Mouse (Mus musculus) mouse trophoblast stem cell (cell line): ENCODE results near the gene Gli1.

ENCODE experiments used
- in situ Hi-C, 2 experiments: fragments of 300-500 bp; cut with MseI, MboI; formaldehyde crosslinking; loops; 2 replicates in 1 of 2; 3 replicates in 1 of 2; pipeline ENCODE4 v1.15.1; 2025

The Gli1 gene

DNA sequence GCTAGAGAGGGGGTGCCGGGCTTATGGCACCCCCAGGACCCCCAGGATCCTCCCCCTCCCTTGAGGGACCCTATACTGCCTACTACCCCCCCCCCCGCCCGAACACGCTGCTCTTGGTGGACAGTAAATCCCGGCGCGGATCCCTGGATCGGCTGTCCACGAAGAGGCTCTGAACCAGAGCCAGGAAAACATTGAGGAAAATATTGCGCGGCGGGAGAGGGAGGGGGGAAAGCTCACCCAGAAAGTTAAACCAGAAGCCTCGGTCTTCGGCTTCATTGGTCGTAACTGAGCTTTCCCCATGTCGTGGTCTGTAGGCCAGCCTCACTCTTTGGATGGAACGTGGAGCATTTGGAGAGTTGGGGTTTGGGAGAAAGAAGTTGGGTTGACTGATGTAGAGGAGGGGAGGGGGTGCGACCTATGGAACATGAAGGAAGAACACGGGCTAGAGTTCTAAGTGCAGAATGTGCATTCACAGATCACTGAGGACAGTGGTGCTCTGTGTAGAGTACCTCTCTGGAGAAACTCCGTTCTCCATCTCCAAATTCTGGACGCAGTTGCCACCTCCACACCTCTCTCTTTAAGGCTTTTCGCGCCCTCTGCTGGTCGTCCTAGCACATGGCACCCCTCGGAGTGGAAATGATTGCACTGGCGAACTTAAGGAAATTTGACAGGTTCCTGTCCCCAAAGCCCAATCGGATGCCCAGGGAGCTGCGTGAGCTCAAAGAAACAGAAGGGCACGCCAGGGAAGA lies at the start of gene Gli1:
Gene Gli1, minus strand, starts transcription at position 84 of the 749 bp plus-strand sequence.
- in situ Hi-C loops, result no loop called here

DNA sequence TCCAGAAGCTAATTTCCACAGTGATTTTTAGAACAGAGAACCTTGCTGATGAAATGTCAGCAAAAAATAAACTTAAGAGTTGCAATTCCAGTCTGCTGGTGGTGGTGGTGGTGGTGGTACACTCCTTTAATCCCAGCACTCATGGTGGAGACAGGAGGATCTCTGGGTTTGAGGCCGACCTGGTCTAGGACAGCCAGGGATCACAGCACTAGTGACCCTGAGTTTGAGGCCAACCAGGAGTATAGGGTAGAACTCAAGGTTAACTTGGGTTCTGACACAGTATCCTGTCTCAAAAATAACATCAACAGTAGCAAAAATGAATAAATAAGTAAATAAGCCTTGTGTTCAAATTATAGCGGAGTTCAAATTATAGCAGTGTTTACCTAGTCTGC lies 40.0 kb upstream of the Gli1 start:
- in situ Hi-C loops, result no loop called here

DNA sequence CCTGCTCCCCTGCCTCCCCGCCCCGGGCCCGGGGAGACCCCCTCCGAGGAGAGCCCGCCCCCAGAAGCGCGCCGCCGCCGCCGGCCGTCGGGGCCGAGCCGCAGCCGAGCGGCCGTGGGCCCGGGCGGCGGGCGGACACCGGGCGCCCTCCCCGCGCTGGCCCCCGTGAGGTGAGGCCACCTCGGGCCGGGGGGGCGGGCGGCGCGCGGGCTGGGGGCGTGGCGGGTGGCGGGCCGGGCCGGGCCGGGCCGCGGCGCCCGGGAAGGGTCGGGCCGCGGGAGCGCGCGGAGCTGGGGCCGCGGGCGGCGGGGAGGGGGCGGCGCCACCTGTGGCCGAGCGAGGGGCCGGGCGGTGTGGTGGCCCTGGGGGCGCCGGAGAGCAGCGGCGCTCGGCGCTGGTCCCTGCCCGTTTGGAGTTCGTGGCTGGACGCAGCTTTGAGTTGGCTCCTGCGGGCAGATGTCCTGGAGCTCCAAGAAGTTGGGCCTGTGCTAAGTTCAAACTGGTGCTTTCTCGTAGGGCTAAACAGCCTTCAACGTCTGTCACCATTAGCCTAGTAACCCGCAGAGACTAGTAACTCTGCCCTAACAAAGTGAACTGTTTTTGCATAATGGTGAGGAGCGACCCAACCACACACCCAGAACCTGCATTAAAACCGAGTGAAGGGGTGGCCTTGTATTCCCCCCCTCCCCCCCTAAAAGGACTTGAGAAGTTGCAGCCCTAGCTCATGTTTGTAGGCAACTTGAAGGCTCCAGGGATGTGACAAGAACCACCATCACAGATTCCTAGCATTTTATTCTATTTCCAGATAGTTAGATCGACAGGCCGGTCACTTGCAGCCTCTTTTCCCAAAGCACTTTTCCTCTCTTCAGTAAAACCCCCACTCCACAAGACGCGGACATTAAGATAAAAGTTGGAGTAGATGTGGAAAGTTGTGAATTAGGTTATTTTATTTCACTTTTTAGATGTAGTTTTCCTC lies 39.3 kb upstream of the Gli1 start:
- in situ Hi-C loops, result no loop called here

DNA sequence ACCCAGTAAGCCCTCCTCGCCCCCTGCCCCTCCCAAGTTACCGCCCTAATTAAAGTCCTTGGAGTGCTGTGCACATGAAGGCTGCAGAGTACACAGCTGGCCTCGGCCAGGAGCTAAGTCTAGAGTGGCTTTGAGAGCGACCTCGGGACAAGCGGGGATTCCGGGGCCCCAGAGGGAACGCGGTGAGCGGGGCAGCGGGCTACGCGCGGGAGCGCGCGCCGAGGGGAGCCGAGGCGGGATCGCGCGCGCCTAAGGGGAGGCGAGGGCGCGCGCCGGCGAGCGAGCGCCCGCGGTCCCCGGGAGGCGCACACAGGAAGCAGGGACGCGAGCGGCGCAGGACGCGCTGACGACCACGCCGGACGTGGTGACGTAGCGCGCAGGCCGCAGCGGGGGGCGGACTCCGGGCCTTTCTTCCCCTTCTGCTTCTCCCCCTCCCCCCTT lies 38.5 kb upstream of the Gli1 start, which contains the start of gene R3hdm2:
Gene R3hdm2, plus strand, starts transcription at position 77 of the 441 bp plus-strand sequence.
- in situ Hi-C loops, result no loop called here

DNA sequence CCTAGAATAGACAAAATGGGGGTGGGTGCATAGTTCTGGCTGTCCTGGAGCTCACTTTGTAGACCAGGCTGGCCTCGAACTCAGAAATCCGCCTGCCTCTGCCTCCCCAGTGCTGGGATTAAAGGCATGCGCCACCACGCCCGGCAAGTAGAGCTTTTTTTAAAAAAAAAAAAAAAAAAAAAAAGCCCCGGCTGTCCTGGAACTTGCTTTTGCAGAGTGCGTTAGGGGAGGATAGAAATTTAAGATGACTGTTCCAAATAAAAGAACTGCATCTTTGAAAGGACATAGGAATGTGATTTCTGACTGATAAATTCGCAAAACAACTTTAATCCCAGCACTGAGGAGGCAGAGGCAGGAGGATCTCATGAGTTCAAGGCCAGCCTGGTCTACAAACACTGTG lies 37.9 kb upstream of the Gli1 start:
- in situ Hi-C loops, result no loop called here

DNA sequence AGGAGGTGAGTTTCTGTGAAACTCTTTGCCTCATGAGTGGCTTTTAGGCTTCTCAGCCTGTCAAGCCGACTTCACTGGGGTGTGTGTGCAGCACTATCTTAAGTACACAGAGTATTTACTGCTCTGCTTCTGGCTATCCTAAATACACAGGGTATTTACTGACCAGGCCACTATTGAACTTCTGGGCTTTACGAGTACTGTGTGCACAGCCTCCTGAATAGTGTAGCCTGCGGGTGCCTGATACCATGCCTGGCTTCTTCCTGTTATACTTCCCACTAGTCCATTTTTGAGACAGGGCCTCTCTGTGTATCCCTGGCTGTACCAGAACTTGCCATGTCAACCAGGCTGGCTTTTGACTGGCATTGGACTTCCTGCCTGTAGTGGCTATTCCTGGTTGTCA lies 35.9 kb upstream of the Gli1 start:
- in situ Hi-C loops, result no loop called here

DNA sequence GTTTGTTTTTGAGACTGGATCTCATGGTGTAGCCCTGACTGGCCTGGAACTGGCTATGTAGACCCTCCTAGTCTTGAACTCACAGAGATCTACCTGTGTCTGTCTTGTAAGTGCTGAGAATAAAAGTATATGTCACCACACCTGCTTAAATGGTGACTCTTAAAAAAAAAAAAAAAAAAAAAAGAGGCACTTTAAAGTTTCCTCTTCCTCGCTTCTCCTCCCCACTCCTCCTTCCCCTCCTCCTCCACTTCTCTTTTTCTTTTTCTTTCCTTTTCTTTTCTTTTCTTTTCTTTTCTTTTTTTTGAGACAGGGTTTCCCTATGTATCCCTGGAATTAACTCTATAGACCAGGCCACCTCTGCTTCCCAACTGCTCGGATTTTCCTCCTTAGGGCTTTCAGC lies 29.2 kb upstream of the Gli1 start:
- in situ Hi-C loops, result no loop called here

DNA sequence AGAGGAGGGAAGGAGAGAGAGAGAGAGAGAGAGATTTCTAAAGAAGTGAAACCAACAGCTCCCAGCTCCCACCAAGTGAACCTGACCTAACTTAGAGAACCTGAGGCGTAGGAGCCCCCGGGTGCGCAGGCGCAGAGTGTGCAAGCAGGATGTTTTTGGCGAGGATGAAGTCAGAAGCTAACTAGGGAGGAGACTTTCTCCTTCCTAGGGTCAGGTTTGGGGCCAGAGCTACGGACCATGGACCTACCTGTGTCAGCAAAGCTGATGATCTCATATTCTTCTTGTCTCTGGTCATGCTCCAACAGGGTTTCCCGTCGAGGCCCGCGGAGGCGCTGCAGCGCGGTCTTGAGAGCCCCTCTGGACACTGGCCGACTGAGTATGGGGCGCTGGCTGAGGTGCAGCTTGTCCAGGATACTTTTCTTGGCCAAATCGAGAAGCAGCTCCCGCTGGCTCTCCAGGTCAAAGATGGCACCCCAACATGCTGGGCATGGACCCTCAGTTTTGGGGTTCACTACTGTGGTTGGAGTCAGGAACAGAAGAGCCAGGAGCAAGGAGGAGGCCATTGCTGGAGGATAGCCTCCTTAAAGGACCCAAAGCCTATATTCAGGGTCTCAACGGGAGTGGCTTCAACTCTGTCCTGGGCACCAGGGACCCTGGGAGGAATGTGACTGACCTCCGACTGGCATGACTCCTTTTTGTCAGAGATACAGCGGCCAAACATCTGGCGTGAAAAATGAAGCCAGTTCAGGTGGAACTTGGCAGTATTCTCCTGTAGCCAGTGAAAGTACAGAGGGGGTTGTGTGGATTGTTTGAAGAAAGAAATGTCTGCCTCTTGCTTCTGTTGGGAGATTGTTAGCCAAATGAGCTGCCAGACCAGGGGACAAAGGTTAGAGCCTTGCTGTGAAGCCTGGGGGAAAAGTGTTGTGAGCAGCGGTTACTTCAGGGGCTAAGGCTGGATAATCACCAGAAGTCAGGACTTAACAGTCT lies 28.4 kb upstream of the Gli1 start, which contains the start of gene Inhbc:
Gene Inhbc, minus strand, starts transcription at position 598 of the 987 bp plus-strand sequence.
- in situ Hi-C loops, result no loop called here

DNA sequence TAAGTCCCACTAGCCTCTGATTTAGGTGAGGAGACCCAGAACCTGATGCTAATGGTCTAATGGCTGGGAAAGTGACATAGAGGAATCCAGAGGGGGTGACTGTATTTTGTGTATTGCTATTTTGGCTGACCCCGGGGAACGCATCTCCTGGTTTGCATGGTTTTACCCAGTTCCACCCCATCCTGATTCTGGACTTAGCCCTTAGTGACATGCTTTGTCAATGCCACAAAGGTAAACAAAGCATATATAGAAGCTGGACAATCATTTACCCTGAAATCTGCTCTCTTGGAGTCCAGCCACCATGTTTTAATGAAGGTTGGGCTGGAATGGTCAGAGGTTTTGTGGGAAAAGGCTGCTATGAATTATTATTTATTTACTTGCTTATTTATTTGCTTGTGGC lies 26.5 kb upstream of the Gli1 start:
- in situ Hi-C loops, result no loop called here

DNA sequence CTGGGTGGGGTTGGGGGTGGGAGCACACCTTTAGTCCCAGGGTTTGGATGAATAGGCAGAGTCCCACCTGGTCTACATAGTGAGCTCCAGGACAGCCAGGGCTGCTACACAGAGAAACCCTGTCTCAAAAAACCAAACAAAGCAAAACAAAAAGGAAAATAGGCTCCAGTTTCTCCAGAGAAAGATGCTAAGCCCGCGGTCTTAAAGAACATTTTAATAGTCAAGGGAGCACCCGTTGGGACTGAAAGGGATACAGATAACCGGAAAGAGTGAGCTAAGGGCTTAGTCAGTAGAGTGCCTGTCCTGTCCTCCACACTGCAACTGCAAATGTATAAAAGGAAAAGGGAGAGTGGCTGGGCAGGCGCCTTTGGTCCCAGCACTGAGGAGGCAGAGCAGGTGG lies 25.3 kb upstream of the Gli1 start:
- in situ Hi-C loops, result no loop called here

DNA sequence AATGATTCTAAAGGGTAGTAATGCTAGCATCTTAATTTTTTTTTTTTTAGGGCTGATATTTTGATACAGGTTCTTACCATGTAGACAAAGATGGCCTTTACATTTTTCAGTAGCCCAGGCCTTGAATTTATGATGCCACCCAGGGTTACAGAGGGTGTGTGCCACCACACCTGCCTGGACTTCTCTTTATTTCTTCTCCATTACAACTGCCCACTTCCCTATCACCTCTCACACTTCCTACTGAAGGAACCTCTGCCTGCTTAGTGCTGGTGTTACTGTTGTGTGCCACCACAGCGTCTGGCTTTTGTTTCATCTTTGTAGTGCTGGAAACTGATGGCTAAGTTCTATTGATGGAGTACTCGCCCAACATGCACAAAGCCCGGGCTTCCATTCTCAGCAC lies 18.9 kb upstream of the Gli1 start:
- in situ Hi-C loops, result no loop called here

DNA sequence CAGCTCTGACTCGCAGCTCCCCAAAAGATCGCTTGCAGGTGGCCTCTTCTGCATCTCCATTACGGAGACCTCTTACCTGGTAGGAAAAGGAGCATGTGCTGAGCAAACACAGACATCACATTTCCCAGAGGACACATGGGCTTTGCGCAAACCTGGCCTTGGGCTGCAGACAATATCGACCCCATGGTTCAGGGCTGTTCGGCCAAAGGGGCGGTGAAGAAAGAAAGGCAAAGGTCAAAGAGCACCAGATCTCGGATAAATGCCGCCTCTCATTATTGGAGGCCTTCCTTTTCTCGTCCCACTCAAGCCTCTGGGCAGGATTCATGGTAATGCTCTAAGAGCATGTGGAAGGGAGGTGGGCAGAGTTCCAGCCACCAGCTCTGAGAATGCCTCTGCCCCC lies 13.6 kb upstream of the Gli1 start:
- in situ Hi-C loops, result no loop called here

DNA sequence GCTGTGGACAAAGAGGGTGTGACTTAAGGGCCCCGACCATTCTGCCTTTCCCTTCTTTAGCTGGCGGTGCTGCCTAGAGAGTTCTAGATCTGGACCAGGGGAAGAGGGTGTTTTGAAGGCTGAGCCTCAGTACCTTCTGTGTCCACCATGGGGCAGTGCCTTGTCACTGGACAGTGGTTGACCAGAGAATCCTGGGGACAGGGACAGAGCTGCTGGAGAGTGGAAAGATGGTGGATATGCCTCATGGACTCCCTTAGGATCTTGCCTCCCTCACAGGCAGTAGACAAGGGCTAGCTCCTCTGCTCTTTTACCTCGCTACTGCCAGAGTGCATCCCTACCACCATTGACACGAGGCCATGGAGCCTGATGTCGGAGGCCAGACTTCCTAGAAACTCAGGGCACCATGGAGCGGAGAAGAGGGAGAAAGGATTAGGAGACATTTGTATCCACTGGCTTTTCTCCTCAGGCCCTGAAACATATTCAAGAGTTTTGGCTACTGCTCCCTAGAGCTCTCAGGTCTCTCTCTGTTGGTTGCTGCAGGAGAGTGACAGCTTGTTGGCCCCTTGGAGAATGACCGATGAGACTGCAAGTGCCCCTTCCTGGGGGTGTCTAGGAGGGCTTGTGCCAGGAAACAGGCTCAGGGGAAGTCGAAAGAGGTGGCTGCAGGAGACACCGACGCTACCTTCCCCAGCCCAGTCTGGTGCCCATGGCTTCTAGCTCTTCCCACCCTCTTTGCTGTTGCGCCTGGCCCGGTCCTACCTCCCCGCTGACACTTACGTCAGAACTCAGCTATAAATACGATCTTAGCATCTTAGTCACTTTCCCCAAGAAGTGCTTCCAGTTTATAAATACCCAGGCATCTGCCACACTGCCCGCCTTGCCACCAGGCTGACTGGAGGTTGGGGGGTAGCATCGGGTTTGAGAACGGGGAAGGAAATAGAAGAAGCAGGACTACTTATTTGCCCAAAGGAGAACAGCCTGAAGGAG lies 12.4 kb upstream of the Gli1 start, which contains the start of gene Inhbe:
Gene Inhbe, minus strand, starts transcription at position 503 of the 987 bp plus-strand sequence.
- in situ Hi-C loops, result no loop called here

DNA sequence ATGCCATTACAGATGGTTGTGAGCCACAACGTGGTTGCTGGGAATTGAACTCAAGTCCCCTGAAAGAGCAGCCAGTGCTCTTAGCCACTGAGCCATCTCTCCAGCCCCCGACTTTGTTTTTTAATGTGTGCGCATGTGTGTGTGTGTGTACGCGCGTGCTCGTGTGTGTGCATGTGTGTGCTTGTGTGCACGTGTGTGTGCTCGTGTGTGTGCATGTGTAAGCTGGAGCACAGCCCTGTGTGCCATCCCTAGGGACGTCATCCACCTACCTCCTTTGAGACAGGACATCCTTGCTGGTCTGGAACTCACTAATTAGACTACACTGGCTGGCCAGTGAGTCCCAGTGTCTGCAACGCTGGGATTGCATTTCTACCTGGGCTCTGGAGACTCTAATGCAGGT lies 11.0 kb upstream of the Gli1 start:
- in situ Hi-C loops, result no loop called here

DNA sequence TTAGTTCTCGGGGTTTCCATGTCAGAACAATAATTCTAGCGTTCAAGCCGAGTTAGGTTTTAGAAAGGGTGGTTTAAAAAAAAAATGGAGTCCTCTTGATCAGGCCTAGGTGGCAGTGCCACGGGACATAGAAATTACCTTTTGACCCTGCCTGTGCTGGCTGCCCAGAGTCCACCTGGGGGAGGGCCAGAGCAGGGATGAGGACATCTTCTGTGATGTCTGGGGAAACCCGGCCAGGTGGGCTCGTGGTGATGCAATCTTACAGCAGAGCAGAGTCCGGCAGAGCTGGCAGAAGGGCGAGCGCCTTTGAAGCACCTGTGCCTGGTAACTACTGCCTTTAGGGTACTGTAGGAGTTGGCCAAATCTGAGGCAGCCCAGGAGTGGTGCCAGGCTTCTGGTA lies 10.4 kb upstream of the Gli1 start:
- in situ Hi-C loops, result no loop called here

DNA sequence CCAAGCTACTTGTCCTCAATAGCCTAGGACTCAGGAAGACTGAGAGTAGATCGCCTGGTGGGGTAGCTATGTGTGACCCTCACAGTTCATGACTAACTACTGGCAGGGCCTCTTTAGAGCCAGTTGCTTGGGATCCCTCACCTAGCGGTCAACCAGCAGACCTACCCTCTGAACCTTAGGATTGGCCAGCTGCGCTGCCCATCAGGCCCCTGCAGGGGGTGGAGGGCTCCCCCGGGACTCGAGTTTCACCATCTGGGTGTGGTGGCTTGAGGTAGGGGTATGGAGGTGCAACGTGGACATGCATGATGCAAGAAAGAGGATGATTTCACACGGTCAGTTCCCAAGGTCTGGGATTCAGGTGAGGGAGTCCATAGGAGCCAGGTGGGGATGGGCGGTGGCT lies 9.9 kb upstream of the Gli1 start:
- in situ Hi-C loops, result no loop called here

DNA sequence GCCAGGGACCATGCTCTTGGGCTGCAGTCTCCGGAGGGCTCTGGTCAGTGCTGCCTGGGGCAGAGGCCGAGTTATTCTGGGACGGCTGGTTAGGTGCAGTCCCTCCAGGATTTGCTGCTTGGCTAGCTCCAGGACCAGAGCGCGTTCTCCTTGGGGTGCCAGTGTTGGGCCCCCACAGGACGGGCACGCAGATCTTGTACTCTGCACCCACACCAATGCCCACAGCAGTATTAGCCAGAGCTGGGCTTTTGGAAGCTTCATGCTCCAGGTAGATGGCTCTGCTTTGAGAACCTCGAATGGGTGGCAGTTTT lies 9.5 kb upstream of the Gli1 start:
- in situ Hi-C loops, result no loop called here

DNA sequence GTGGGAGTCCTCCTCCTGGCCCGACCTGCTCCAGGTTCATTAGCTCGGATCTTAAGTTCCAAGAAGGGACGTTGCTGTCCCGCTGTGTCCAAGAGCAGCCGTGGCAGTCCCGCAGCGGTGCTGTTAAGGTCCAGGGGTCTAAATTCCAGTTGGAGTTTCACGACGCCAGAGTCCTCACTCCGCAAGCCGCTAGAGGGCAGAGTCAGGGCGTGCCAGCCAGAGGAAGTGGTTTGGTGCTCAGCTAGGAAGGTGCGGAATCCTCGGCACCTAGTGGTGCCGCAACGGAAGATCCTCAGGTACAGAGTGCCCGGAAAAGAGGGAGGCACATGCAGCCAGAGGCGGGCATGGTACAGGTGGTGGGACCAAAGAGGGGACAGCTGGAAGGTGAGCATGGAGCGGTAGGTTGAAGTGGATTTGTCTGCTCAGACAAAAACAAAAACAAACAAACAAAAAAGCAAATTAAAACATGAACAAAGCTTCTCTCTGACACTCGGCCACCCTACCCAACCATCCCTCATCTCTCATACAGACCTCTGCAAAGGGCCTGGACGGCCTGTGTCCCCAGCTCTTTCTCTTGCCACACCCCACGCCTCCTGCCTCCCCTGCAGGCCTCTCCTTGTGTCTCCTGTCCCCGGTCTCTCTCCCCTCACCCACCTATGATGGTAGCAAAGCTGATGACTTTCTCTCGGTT lies 9.0 kb upstream of the Gli1 start:
- in situ Hi-C loops, result no loop called here

DNA sequence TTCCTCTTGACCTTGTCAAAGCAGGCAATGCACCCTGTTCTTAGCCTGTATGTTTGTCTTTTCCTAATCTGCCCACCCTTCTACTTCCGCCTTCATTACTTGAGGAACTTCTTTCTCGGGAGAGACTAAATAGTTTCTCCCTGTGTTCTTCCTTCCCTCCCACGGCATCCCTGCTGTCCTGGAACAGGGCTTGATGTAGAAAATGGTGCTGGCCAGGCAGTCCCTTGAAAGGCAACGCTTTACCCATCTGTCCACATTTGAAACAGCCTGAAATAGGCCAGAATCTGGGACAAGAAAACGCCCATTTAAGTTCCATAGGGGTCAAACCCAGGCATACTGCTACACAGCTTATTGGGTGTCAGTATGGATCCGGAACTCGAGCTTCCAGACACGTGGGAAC lies 8.0 kb upstream of the Gli1 start:
- in situ Hi-C loops, result no loop called here

DNA sequence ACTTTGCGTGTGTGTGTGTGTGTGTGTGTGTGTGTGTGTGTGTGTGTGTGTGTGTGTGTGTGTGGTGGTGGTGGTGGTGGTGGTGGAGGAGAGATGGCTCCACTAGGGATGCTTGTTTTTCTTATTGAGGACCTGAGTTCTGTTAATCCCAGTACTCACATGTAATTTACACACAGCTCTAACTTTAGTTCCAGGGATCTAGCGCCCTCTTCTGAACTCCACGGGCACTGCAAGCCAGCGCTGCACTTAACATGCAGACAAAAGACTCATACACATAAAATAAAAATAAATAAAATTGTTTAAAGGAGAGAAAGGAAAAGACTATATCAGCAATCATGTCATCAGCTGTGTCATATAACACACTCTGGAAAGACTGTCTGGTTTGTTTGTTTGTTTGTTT lies 7.2 kb upstream of the Gli1 start:
- in situ Hi-C loops, result no loop called here
